Mouse (Mus musculus) gastrocnemius, postnatal 36 days (tissue): Measurements from ENCODE around the gene Zbtb20. TPM values are rescaled to one million over a fixed set of nuclear protein-coding genes. Genes with fewer than 3 reads are reported as not detected.

ENCODE experiments used
- DNase-seq, 2 experiments: peaks; one replicate each; pipeline ENCODE4 v3.0.0; 2022
- intact Hi-C: fragments of 180-260 bp; cut with DNase I; formaldehyde crosslinking; loops from one replicate; pipeline ENCODE4 v1.15.1; 2025
- total RNA-seq, 2 experiments: library from RNA; stranded (reverse); gene quantifications; 2 replicates each; pipeline ENCODE4 v1.2.3; 2021

The Zbtb20 gene
- total RNA-seq, 2 experiments from 2014 or later = 88.0 to 95.5 TPM

GRCm38 (mm10) chr16:43573181-43573833 lies 697.6 kb downstream of the Zbtb20 start:
- intact Hi-C loops = loop anchor here (10.0 kb wide), 2 partner anchors 179 to 699 kb away; partner anchors contain the start of gene Zbtb20
- DNase-seq = no peak

GRCm38 (mm10) chr16:43574006-43574764 lies 698.5 kb downstream of the Zbtb20 start:
- intact Hi-C loops = loop anchor here (10.0 kb wide), 2 partner anchors 179 to 699 kb away; partner anchors contain the start of gene Zbtb20
- DNase-seq = peak; percentile 92 to 93

GRCm38 (mm10) chr16:43575066-43575465 lies 699.4 kb downstream of the Zbtb20 start:
- intact Hi-C loops = loop anchor here (5.0 to 10.0 kb wide), 3 partner anchors 68 to 700 kb away; partner anchors contain the start of gene Zbtb20
- no peak for DNase-seq

GRCm38 (mm10) chr16:43575507-43575906 lies 699.8 kb downstream of the Zbtb20 start:
- intact Hi-C loops = loop anchor here (5.0 to 10.0 kb wide), 3 partner anchors 68 to 701 kb away; partner anchors contain the start of gene Zbtb20

GRCm38 (mm10) chr16:43577399-43577798 lies 701.7 kb downstream of the Zbtb20 start:
- intact Hi-C loops = loop anchor here (5.0 to 10.0 kb wide), 3 partner anchors 70 to 703 kb away; partner anchors contain the start of gene Zbtb20
- DNase-seq = peak; percentile 67 to 74

More at GRCm38 (mm10) chr16:43575507-43575906, 699.8 kb downstream of the Zbtb20 start:
- no peak for DNase-seq

- intact Hi-C loops = loop anchor here (5.0 to 10.0 kb wide), 3 partner anchors 71 to 704 kb away; partner anchors contain the start of gene Zbtb20
- DNase-seq = no peak
These were observed 702.7 kb downstream of the Zbtb20 start for GRCm38 (mm10) chr16:43578351-43578750.

GRCm38 (mm10) chr16:43579111-43579510 lies 703.4 kb downstream of the Zbtb20 start:
- DNase-seq = peak in 1 of 2 experiments; percentile 30
- intact Hi-C loops = loop anchor here (5.0 to 10.0 kb wide), 3 partner anchors 72 to 704 kb away; partner anchors contain the start of gene Zbtb20

GRCm38 (mm10) chr16:43580321-43580822 lies 704.7 kb downstream of the Zbtb20 start:
- DNase-seq = no peak
- intact Hi-C loops = no loop called here

- intact Hi-C loops = no loop called here
- no peak for DNase-seq
These were observed 705.9 kb downstream of the Zbtb20 start for GRCm38 (mm10) chr16:43581551-43581950.

GRCm38 (mm10) chr16:43586859-43587429 lies 711.3 kb downstream of the Zbtb20 start:
- no peak for DNase-seq
- intact Hi-C loops = no loop called here

GRCm38 (mm10) chr16:43590704-43591493 lies 715.2 kb downstream of the Zbtb20 start:
- intact Hi-C loops = loop anchor here (10.0 kb wide), 1 partner anchor 676 kb away; no protein-coding TSS in a partner anchor
- DNase-seq = no peak

- intact Hi-C loops = loop anchor here (10.0 kb wide), 1 partner anchor 677 kb away; no protein-coding TSS in a partner anchor
- peak in 1 of 2 experiments; percentile 30 for DNase-seq
These were observed 716.4 kb downstream of the Zbtb20 start for GRCm38 (mm10) chr16:43592062-43592461.

- DNase-seq = no peak
- intact Hi-C loops = loop anchor here (10.0 kb wide), 1 partner anchor 678 kb away; no protein-coding TSS in a partner anchor
These were observed 717.1 kb downstream of the Zbtb20 start for GRCm38 (mm10) chr16:43592801-43593200.

- no peak for DNase-seq
- intact Hi-C loops = loop anchor here (10.0 kb wide), 1 partner anchor 683 kb away; no protein-coding TSS in a partner anchor
These were observed 721.8 kb downstream of the Zbtb20 start for GRCm38 (mm10) chr16:43597375-43598060.

GRCm38 (mm10) chr16:43599707-43600106 lies 724.0 kb downstream of the Zbtb20 start:
- intact Hi-C loops = loop anchor here (10.0 kb wide), 2 partner anchors 205 to 685 kb away; no protein-coding TSS in a partner anchor
- no peak for DNase-seq

- DNase-seq = no peak
- intact Hi-C loops = loop anchor here (10.0 kb wide), 1 partner anchor 202 kb away; no protein-coding TSS in a partner anchor
These were observed 726.9 kb downstream of the Zbtb20 start for GRCm38 (mm10) chr16:43602573-43602972.

- DNase-seq = no peak
- intact Hi-C loops = loop anchor here (10.0 kb wide), 1 partner anchor 201 kb away; no protein-coding TSS in a partner anchor
These were observed 728.0 kb downstream of the Zbtb20 start for GRCm38 (mm10) chr16:43603591-43604141.

- DNase-seq = no peak
- intact Hi-C loops = loop anchor here (10.0 kb wide), 1 partner anchor 200 kb away; no protein-coding TSS in a partner anchor
These were observed 728.8 kb downstream of the Zbtb20 start for GRCm38 (mm10) chr16:43604399-43605013.
